Mouse (Mus musculus): Measurements from ENCODE around the gene Zfp839. TPM values are rescaled to one million over a fixed set of nuclear protein-coding genes. Genes with fewer than 3 reads are reported as not detected.

The Zfp839 gene
- 8.8 and 9.4 TPM in 2 replicates for polyA plus RNA-seq (2012; rRNA removed)

DNA sequence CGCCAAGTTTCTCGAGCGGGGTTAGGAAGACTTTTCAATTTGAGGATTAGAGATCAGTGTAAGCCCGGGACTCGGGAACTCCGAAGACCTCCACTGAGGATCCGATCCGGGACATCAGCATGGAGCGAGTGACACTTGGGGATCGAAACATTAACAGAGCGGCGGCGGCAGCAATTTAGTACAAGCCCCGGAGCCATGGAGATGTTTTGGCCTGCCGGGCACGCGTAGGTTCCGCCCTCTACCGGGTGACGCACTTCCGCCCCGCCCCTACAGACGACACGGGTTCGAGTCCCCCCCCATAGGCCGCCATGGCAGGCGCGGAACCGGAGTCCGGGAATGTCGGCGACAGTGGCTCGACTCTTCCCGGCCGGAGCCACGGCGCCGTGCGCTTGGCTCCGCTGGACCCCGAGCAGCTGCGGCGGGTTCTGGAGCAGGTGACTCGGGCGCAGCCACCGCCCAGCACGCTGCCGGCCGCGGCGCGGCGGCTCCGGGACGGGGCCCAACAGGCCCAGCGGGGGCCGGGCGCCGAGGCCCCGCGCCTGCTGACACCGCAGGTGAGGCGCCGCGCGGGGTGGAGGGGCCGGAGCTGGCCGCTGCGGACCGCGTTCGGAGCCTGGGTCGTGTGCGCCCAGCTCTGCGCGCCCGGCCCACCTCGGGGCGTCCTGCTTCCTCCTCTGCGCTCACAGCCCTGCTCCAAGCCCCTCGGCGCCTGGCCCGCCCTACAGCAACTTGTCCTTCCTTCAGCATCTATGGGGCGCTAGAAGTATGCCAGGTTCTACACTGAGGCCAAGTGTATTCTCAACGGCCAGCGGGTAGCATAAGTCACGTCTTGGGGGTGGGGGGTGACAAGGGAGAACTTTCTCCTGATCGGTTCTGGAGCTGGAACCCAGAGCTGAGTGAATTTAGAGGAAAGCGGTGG lies at the start of gene Zfp839:
Gene Zfp839, plus strand, starts transcription at position 244 of the 919 bp plus-strand sequence.

GRCm38 (mm10) chr12:110840348-110841198 lies 9.5 kb upstream of the Zfp839 start, which contains the start of gene Mok:
Gene Mok, minus strand, starts transcription at chr12:110840939.

DNA sequence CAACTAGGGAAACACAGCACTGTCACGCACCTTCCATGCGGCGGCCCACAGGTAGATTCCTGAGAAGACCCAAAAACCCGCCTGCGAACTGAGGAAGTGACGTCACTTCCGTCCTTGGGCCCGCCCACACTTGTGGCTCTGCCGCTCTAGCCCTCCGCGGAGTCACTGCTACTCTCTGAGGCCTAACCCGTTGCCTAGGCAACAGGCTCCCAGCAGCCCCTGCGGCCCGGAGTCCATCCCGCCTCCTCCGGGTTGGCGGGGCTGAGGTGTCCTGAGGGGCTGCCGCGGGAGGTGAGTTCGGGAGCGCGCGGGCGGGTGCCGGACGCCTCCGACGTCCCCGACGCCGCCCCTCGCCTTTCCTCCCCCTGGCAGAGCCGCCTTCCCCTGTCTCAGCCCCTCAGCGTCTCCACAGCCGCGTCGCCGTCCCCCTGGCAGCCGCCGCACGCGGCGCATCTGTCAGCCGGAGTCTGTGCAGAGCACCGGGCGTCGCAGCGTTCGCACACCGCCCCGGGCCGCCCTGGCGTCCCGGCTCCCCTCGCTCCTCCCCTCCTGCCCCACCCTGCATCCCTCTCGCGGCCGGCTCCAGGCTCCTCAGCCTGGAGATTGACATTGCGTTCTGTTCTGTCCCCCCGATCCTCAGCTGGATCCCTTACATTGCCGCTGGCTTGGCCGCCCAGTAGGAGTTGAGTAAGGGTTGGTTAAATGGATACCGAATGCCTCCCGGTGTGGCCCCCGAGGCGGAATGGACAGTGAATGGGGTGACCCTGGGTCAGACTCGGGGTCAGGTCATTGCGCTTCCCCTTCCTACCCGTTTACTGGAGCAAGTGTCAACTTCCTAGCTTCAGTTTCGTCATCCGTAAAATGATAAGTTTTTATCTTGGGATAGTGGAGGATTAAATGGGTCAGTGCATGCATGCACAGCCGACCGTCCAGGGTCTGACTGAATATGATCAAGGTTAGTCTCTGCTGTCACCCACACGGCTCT lies 39.3 kb downstream of the Zfp839 start, which contains the start of the genes Cinp and Tecpr2:
Gene Cinp, minus strand, starts transcription at position 110 of the 985 bp plus-strand sequence.
Gene Tecpr2, plus strand, starts transcription at position 229 of the 985 bp plus-strand sequence.

Other genes starting within 250 kb of the Zfp839 start
- 343 and 346 TPM in 2 replicates for gene Dync1h1, start 248.8 kb upstream of the Zfp839 start, polyA plus RNA-seq (2012; rRNA removed)
- not detected in 2 replicates for gene 1700001K19Rik, start 167.6 kb upstream of the Zfp839 start, polyA plus RNA-seq (2012; rRNA removed)
- gene Hsp90aa1, start 147.5 kb upstream of the Zfp839 start, polyA plus RNA-seq (2012; rRNA removed), result 94.0 and 152 TPM in 2 replicates
- gene Wdr20, start 112.3 kb upstream of the Zfp839 start, polyA plus RNA-seq (2012; rRNA removed), result 14.8 and 17.0 TPM in 2 replicates
- gene Mok, start 9.3 kb upstream of the Zfp839 start, polyA plus RNA-seq (2012; rRNA removed), result 7.0 and 7.1 TPM in 2 replicates
- gene Cinp, start 38.9 kb downstream of the Zfp839 start, polyA plus RNA-seq (2012; rRNA removed), result 56.8 and 73.0 TPM in 2 replicates
- 13.1 and 15.7 TPM in 2 replicates for gene Tecpr2, start 39.0 kb downstream of the Zfp839 start, polyA plus RNA-seq (2012; rRNA removed)
- gene Ankrd9, start 128.8 kb downstream of the Zfp839 start, polyA plus RNA-seq (2012; rRNA removed), result 53.1 and 58.5 TPM in 2 replicates
- gene Rcor1, start 189.1 kb downstream of the Zfp839 start, polyA plus RNA-seq (2012; rRNA removed), result 6.5 and 7.8 TPM in 2 replicates

Data from ovary, adult 2 months (tissue).